Mouse (Mus musculus) c-Kit-positive CD71-positive TER-119-negative erythroid progenitor cells, embryonic 14.5 days (primary cell): ENCODE data around the gene Ccdc162.
"Not testable (repeated sequence)": the region's sequence is repeated elsewhere in the genome, so short reads cannot be mapped to it uniquely, and the experiment has no call there.

Source experiments
- DNase-seq: peaks from one replicate; pipeline ENCODE4 v3.0.0-alpha.2; 2013; ENCODE audit warnings: low read depth

The Ccdc162 gene

DNA sequence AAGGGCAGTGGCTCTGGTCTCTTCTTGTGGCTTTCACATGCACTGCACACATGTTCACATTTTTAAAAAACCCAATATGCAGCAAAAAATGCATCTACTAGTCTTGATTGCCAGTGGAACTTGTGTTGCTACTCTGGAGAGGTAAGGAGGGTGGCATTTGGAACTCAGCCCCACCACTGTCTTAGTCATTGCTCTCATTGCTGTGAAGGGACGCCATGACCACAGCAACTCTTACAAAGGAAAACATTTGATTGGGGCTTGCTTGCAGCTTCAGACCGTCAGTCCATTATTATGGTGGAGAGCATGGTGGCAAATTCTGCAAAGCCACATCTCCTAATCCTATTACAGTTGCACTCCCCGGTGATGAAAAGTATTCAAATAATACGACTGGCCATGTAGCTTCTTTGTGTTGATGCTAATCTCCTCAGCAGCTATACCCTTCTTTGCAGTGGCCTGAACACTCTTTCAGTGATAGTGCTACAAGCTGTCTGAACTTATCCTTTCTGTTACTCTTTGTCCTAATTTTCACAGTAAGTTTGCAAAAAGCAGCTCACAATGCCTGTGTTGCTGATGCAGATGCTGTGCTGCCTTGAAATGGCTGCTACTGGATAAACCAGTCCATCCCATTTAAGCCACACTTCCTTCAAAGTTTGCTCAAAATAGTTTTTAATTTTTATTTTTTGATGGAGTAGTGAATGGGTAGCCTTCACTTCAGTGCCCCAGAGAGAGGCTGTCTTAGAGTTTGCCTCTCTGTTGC lies 179.0 kb downstream of the Ccdc162 start:
- no peak for DNase-seq

GRCm38 (mm10) chr10:41536714-41537113 lies 179.7 kb downstream of the Ccdc162 start:
- DNase-seq = no peak

- DNase-seq = no peak
Observed at GRCm38 (mm10) chr10:41535991-41536390, 180.4 kb downstream of the Ccdc162 start.

- no peak for DNase-seq
Observed at GRCm38 (mm10) chr10:41529972-41530371, 186.5 kb downstream of the Ccdc162 start.

- no peak for DNase-seq
Observed at GRCm38 (mm10) chr10:41525696-41526095, 190.7 kb downstream of the Ccdc162 start.

- DNase-seq = no peak
Observed at GRCm38 (mm10) chr10:41523386-41523785, 193.0 kb downstream of the Ccdc162 start.

- DNase-seq = no peak
Observed at GRCm38 (mm10) chr10:41520410-41520673, 196.1 kb downstream of the Ccdc162 start.

GRCm38 (mm10) chr10:41519640-41520409 lies 196.6 kb downstream of the Ccdc162 start:
- DNase-seq = no peak

DNA sequence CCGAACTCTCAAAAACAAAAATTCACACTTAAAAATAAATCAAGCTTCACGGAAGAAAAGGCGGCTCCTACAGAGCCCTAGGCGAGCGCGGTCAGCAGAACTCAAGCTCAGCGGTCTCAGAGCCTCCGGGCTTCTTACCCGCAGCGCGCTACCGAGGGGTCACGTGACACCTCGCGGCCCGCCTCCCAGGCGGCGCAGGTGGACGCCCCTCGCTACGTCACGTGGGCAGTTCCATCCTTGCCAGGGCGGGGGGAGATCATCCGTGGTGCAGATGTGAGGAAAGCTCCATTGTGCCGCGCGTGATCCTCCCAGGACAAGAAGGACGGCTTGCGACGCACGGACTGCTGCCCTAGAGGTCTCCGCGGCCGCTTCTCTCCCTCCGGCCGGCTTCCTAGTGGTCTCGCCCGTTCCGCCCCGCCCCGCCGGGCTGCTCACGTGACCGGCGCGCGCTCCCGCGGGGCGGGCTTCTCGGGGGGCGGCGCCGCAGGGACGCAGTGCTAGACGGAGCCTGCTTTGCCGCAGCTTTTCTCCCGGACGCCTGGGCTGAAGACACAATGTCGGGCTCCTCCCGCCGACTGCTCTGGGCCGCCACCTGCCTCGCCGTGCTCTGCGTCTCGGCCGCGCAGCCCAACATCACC lies 197.3 kb downstream of the Ccdc162 start, which contains the start of gene Cd164:
Gene Cd164, plus strand, starts transcription at position 434 of the 638 bp plus-strand sequence.
- DNase-seq = peak; percentile 81

DNA sequence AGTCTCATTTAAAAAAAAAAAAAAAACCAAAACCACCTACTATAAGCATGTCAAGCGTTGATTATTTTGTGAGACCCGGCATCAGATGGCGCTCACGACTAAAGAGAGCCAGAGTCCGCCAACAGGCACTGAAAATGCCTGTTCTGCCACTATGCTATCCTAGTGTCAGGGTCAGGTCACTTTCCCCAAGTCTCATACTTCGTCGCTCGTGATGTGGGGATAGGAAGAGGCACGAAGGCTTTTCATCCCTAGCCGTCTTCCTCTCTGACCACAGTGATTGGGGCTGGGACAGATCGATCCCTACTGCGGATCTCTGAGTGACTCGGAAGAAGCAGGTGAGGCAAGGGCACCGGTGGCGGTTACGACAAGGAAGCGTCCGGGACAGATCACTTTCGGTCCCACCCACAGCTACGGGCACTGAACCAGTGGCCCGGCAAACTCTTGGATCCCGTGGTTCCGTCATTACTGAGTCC lies 197.9 kb downstream of the Ccdc162 start:
- peak; percentile 77 for DNase-seq

GRCm38 (mm10) chr10:41514921-41515320 lies 201.5 kb downstream of the Ccdc162 start:
- no peak for DNase-seq

GRCm38 (mm10) chr10:41514301-41514700 lies 202.1 kb downstream of the Ccdc162 start:
- no peak for DNase-seq

DNA sequence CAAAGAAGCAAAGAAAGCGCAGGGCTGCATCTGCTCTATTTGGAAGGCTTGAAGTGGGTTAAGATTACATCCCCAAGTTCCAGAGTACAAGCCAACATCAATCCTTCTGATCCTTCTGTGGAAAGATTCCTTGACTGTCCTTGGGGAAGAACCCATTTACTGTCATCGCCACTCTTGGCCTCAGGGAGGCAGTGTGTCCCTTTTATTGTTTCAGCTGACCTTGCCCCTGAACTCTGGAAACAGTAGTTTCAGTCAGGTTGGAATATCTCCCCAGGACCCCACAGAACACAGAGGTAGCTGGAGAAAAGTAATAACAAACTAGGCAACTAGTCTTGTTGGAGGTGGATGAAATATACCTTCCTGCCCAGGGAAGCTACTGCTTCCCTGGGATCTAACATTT lies 207.3 kb downstream of the Ccdc162 start:
- DNase-seq = no peak

DNA sequence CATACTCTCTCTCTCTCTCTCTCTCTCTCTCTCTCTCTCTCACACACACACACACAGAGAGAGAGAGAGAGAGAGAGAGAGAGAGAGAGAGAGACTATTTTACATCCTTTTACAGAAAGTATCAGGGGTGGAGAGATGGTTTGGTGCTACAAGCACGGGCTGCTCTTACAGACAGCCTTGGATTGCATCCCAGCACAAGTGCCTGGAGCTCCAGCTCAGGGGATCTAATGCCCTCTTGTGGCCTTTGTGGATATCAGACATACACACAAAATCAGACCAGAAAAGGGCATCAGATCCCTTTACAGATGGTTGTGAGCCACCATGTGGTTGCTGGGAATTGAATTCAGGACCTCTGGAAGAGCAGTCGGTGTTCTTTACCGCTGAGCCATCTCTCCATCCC lies 211.0 kb downstream of the Ccdc162 start:
- DNase-seq = not testable (repeated sequence)

- DNase-seq = no peak
Observed at GRCm38 (mm10) chr10:41504996-41505395, 211.4 kb downstream of the Ccdc162 start.

- DNase-seq = no peak
Observed at GRCm38 (mm10) chr10:41500941-41501340, 215.5 kb downstream of the Ccdc162 start.

DNA sequence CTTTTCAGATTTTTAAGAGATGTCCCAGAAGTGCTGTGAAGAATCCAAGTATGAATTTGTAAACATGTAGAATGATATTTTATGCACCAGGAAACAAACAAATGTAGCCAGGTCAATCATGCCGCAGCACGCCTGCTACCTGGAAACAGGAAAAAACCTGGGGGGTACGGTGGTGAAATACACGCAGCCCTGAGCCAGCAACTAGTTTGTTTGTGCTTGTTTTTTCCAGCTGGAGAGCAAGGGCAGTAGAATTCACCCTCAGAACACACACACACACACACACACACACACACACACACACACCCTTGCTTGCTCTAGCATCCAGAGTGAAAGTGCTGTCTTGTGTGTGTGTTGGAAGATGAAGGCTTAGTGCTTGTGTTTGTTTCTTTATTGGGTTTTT lies 225.3 kb downstream of the Ccdc162 start:
- DNase-seq = no peak

GRCm38 (mm10) chr10:41490518-41490873 lies 225.9 kb downstream of the Ccdc162 start:
- no peak for DNase-seq

DNA sequence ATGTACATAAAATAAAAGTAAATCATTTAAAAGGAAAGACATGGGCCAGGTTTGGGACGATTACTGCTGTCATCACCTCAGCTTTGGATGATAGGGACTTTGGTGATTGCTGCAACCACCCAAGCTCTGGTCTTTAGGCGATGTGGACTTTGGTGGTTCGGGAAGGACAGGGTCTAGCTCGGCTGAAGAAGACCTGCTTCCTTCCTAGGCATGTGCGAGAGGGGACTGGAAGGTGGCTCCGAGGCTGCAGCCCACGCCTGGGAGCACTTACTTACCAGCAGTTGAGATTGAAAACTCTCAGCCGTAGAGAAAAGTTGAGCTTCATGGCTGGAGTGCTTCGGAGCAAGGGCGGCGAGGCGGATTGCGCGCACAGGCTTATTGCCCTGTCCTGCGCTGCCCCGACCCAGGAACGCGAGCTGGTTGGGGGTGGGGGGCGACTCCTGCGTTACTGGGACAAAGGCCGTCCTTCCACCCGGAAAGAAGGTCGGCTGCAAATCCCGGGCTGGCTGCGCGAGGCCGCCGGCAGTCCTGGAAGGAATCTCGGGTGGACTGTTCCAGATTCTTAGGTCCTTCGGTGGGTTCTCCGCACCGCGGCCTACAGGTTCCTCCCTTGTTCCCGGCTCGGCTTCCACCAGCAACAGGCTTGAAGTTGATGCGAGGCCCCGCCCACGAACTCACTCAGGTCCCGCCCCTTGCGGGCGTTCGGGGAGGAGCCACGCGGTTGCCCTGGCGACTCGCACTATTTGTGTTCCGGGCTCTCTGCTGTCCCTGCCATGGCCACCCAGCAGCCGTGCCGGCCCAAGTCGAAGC lies 226.5 kb downstream of the Ccdc162 start, which contains the start of the genes Smpd2 and Ppil6:
Gene Smpd2, minus strand, starts transcription at position 662 of the 810 bp plus-strand sequence.
Gene Ppil6, plus strand, starts transcription at position 732 of the 810 bp plus-strand sequence.
- DNase-seq = peak; percentile 85

- no peak for DNase-seq
Observed at GRCm38 (mm10) chr10:41489294-41489693, 227.1 kb downstream of the Ccdc162 start.

DNA sequence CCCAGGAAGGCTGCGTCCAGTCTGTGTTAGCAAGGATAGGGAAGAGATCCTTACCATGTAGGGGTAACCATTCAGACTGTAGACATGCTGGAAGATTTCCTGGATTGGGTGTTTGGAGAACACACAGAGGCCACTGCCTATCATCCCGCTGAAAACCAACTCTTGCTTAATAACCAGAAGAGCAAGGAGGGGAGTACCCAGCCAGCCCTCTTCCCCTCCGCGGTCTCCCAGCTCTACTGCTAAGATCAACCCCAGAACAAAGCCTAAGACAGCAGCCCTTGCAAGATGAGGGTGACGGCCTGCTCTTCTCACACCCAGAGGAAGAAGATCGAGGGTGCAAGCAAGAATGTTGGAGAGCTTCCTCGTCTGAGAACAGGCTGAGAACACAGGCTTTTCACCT lies 227.6 kb downstream of the Ccdc162 start:
- no peak for DNase-seq
